Mouse (Mus musculus) liver, embryonic 14.5 days (tissue): Measurements from ENCODE around the gene Cul4a.

ENCODE experiments used
- CTCF ChIP-seq: IDR thresholded peaks from 2 replicates; pipeline ENCODE4 v1.5.1; 2016; ENCODE audit warnings: antibody characterized with exemption, low read depth, control low read depth
- EP300 ChIP-seq: IDR thresholded peaks from 2 replicates; pipeline ENCODE4 v1.6.1; 2016; ENCODE audit warnings: antibody characterized with exemption, low read depth

DNA sequence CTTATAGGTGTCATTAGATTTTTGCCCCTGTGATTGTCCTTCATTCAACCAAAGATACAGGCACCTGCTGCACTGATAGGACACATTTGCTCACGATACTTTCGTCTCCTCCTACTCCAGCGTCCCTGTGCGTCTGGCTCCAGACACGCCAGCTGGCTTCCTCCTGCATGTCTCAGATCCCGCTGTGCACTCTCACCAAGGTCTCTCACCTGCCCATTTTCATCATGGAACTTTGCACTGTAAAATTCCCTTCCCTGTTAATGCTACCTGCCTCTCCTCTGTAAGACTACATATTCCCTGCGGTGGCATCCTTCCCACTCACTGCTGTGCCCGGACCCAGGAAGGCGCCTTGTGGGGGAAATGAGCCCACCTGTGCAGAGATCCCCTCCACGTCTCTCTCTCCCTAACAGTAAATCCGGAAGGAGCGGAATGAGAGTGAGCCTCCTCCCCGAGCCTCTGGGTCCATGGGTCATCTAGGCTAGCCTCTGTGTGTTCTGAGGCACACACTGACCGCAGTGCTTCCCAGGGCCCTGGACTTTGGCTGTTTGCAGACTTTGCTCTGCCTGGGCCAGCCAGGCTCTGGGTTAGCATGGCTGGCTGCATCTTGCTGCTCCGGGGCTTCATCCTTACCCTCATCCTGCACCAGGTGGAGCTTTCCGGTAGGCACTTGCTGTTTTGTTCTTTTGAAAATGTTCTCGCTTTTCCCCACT, 44.8 kb upstream of the Cul4a start, which contains the start of gene Proz:
- no peak for TF ChIP-seq CTCF
- TF ChIP-seq EP300 = no peak
